Mouse (Mus musculus): ENCODE results near the gene Ascc2. TPM values are rescaled to one million over a fixed set of nuclear protein-coding genes. Genes with fewer than 3 reads are reported as not detected.

Ascc2 gene
- polyA plus RNA-seq, 2 experiments: 32.6 to 33.3 TPM

GRCm38 (mm10) chr11:4687027-4687426 is 49.5 kb downstream of the Ascc2 start:
- H3K4me1 ChIP-seq (ENCODE audit: control insufficient read depth, insufficient read depth, low read length): no peaks in the 10 kb centered on the region
- no peak overlapping the region for H3K4me3 ChIP-seq (replicated peaks; ENCODE audit: low read length)
- DNase-seq (ENCODE audit: low spot score) (no peak), ATAC-seq (ENCODE audit: low FRiP score, low read depth) (no peak)
- H3K9me3 ChIP-seq (ENCODE audit: control insufficient read depth, low read length): no peaks in the 10 kb centered on the region
- H3K27ac ChIP-seq (replicated peaks; ENCODE audit: low read depth, low read length): no peak overlapping the region
- no peaks in the 10 kb centered on the region for H3K27me3 ChIP-seq (ENCODE audit: control insufficient read depth, insufficient read depth, low read length)
- WGBS: 64% methylated on average over 3 of the region's 3 CpGs
- peaks cover 22% of the 10 kb centered on the region for H3K36me3 ChIP-seq (ENCODE audit: control insufficient read depth, insufficient read depth, low read length)
- H3K9ac ChIP-seq (ENCODE audit: low read depth, low read length, severe bottlenecking): no peak overlapping the region
- no peak overlapping the region for H3K4me2 ChIP-seq (replicated peaks; ENCODE audit: low read depth, low read length, severe bottlenecking)
- no peak for TF ChIP-seq POLR2A (IDR thresholded peaks at IDR 0.05; ENCODE audit: borderline replicate concordance, extremely low read depth, insufficient read depth, insufficient read length)

GRCm38 (mm10) chr11:4687874-4688273 is 50.3 kb downstream of the Ascc2 start:
- no peak for ATAC-seq (ENCODE audit: low FRiP score, low read depth)
- TF ChIP-seq POLR2A (IDR thresholded peaks at IDR 0.05; ENCODE audit: borderline replicate concordance, extremely low read depth, insufficient read depth, insufficient read length): no peak

GRCm38 (mm10) chr11:4688632-4689380 is 51.3 kb downstream of the Ascc2 start:
- Histone ChIP-seq H3K9me3 (ENCODE audit: control insufficient read depth, low read length) (no peaks in the 10 kb centered on the region), H3K27ac (replicated peaks; ENCODE audit: low read depth, low read length) (no peak overlapping the region), H3K36me3 (ENCODE audit: control insufficient read depth, insufficient read depth, low read length) (peaks cover 7% of the 10 kb centered on the region; the same call in 1 of the 2 replicates), H3K4me1 (ENCODE audit: control insufficient read depth, insufficient read depth, low read length) (no peaks in the 10 kb centered on the region), H3K9ac (ENCODE audit: low read depth, low read length, severe bottlenecking) (no peak overlapping the region), H3K4me2 (replicated peaks; ENCODE audit: low read depth, low read length, severe bottlenecking) (no peak overlapping the region), H3K4me3 (replicated peaks; ENCODE audit: low read length) (no peak overlapping the region), H3K27me3 (ENCODE audit: control insufficient read depth, insufficient read depth, low read length) (no peaks in the 10 kb centered on the region)
- ATAC-seq (ENCODE audit: low FRiP score, low read depth): no peak
- DNase-seq (ENCODE audit: low spot score): no peak
- TF ChIP-seq POLR2A (IDR thresholded peaks at IDR 0.05; ENCODE audit: borderline replicate concordance, extremely low read depth, insufficient read depth, insufficient read length): no peak
- 56% methylated on average over 11 of the region's 11 CpGs for WGBS

More at GRCm38 (mm10) chr11:4687874-4688273, 50.3 kb downstream of the Ascc2 start:
- no peak overlapping the region for H3K27ac ChIP-seq (replicated peaks; ENCODE audit: low read depth, low read length)
- H3K27me3 ChIP-seq (ENCODE audit: control insufficient read depth, insufficient read depth, low read length): no peaks in the 10 kb centered on the region
- H3K4me3 ChIP-seq (replicated peaks; ENCODE audit: low read length): no peak overlapping the region
- H3K36me3 ChIP-seq (ENCODE audit: control insufficient read depth, insufficient read depth, low read length): peaks cover 13% of the 10 kb centered on the region
- no peaks in the 10 kb centered on the region for H3K9me3 ChIP-seq (ENCODE audit: control insufficient read depth, low read length)
- H3K4me1 ChIP-seq (ENCODE audit: control insufficient read depth, insufficient read depth, low read length): no peaks in the 10 kb centered on the region
- no peak overlapping the region for H3K4me2 ChIP-seq (replicated peaks; ENCODE audit: low read depth, low read length, severe bottlenecking)
- whole genome bisulfite sequencing: 15% methylated on average over 3 of the region's 3 CpGs
- H3K9ac ChIP-seq (ENCODE audit: low read depth, low read length, severe bottlenecking): no peak overlapping the region
- no peak for DNase-seq (ENCODE audit: low spot score)

GRCm38 (mm10) chr11:4690353-4690752 is 52.8 kb downstream of the Ascc2 start:
- no peaks in the 10 kb centered on the region for H3K4me1 ChIP-seq (ENCODE audit: control insufficient read depth, insufficient read depth, low read length)
- no peak overlapping the region for H3K4me3 ChIP-seq (replicated peaks; ENCODE audit: low read length)
- no peaks in the 10 kb centered on the region for H3K9me3 ChIP-seq (ENCODE audit: control insufficient read depth, low read length)
- H3K36me3 ChIP-seq (ENCODE audit: control insufficient read depth, insufficient read depth, low read length): no peaks in the 10 kb centered on the region
- no peak overlapping the region for H3K27ac ChIP-seq (replicated peaks; ENCODE audit: low read depth, low read length)
- ATAC-seq (ENCODE audit: low FRiP score, low read depth): no peak
- no peaks in the 10 kb centered on the region for H3K27me3 ChIP-seq (ENCODE audit: control insufficient read depth, insufficient read depth, low read length)
- no peak for TF ChIP-seq POLR2A (IDR thresholded peaks at IDR 0.05; ENCODE audit: borderline replicate concordance, extremely low read depth, insufficient read depth, insufficient read length)
- no peak overlapping the region for H3K9ac ChIP-seq (ENCODE audit: low read depth, low read length, severe bottlenecking)
- no peak overlapping the region for H3K4me2 ChIP-seq (replicated peaks; ENCODE audit: low read depth, low read length, severe bottlenecking)
- 78% methylated on average over 7 of the region's 7 CpGs for WGBS
- DNase-seq (ENCODE audit: low spot score): no peak

- no peak for TF ChIP-seq POLR2A (IDR thresholded peaks at IDR 0.05; ENCODE audit: borderline replicate concordance, extremely low read depth, insufficient read depth, insufficient read length)
- 64% methylated on average over 10 of the region's 10 CpGs for WGBS
- no peak for DNase-seq (ENCODE audit: low spot score)
- Histone ChIP-seq H3K4me1 (ENCODE audit: control insufficient read depth, insufficient read depth, low read length) (no peaks in the 10 kb centered on the region), H3K36me3 (ENCODE audit: control insufficient read depth, insufficient read depth, low read length) (no peaks in the 10 kb centered on the region), H3K27me3 (ENCODE audit: control insufficient read depth, insufficient read depth, low read length) (no peaks in the 10 kb centered on the region), H3K9me3 (ENCODE audit: control insufficient read depth, low read length) (no peaks in the 10 kb centered on the region), H3K4me3 (replicated peaks; ENCODE audit: low read length) (no peak overlapping the region), H3K9ac (ENCODE audit: low read depth, low read length, severe bottlenecking) (no peak overlapping the region), H3K4me2 (replicated peaks; ENCODE audit: low read depth, low read length, severe bottlenecking) (no peak overlapping the region), H3K27ac (replicated peaks; ENCODE audit: low read depth, low read length) (no peak overlapping the region)
- no peak for ATAC-seq (ENCODE audit: low FRiP score, low read depth)
Observed at GRCm38 (mm10) chr11:4691213-4691612, 53.7 kb downstream of the Ascc2 start.
